Mouse (Mus musculus) gastrocnemius, postnatal 25 days (tissue): ENCODE results near the gene Cdkn1b. TPM values are rescaled to one million over a fixed set of nuclear protein-coding genes. Genes with fewer than 3 reads are reported as not detected.

ENCODE experiments used
- total RNA-seq, 2 experiments: library from RNA; stranded (reverse); gene quantifications; 1 replicate in 1 of 2; 2 replicates in 1 of 2; pipeline ENCODE4 v1.2.3; 2021

Gene Cdkn1b
- total RNA-seq, 2 experiments from 2014 or later = 33.9 to 34.0 TPM

Other genes with a start within 250 kb of the Cdkn1b start
- gene Dusp16, start 127.8 kb upstream of the Cdkn1b start, total RNA-seq = 10 to 100 TPM; 13.3 to 17.4 TPM
- 1 to 10 TPM; 7.2 to 7.6 TPM for gene Crebl2, start 90.2 kb upstream of the Cdkn1b start, total RNA-seq
- 1 to 10 TPM; 3.2 to 4.0 TPM for gene Gpr19, start 21.8 kb upstream of the Cdkn1b start, total RNA-seq
- 1 to 10 TPM; 1.4 to 1.9 TPM for gene Apold1, start 61.3 kb downstream of the Cdkn1b start, total RNA-seq
- gene Ddx47, start 91.2 kb downstream of the Cdkn1b start, total RNA-seq = 10 to 100 TPM; 26.1 to 26.4 TPM
- gene Gprc5a, start 145.2 kb downstream of the Cdkn1b start, total RNA-seq = under 1 TPM; 0.38 to 0.75 TPM
- not detected for gene Gprc5d, start 197.9 kb downstream of the Cdkn1b start, total RNA-seq